Mouse (Mus musculus) testis, postnatal 10 days (tissue): ENCODE data around the gene Cabs1.

Experiments
- DNase-seq: peaks from one replicate; pipeline ENCODE4 v3.0.0; 2021; ENCODE audit warnings: low spot score

Gene Cabs1

GRCm38 (mm10) chr5:87979139-87979538 lies at the start of gene Cabs1:
Cabs1 (plus strand) TSS chr5:87979439.
- no peak for DNase-seq

- DNase-seq, result no peak
Measured at GRCm38 (mm10) chr5:87931603-87932002, 47.6 kb upstream of the Cabs1 start.

DNA sequence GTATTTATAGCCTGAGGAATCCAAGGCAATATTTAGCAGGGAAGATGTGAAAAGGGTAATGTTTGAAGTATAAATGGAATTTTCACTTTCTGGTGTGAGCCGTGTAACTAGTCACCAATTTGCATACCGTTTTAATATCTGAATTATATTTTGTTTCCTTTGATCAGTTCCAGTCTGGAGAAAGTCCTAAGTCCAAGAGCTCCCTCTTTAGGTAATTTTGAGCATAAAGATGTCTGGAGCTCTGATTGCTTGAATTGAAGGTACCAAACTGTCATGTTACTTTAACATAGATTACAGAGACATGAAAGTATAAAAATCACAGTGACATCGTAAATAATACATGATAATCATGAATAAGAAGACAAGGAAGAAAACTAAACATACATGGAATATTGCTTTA lies 38.5 kb upstream of the Cabs1 start:
- no peak for DNase-seq

DNA sequence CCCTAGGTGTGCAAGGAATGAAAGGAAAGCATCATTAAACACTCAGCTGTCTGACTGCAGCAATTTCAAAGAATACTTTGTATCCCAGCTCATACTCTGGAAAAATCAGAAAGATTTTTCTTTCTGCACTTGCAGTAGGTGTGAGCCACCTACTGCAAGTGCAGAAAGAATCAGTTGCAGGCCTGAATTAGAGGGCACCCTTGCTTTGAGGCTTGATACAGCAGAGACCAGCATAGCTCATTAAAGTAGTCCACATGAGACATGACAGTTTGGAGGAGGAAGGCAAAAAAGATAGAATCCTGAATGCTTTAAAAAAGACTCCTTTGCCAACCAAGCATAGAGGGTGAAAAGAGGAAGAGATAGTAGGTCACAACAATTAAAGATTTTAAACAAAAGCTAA lies 36.7 kb upstream of the Cabs1 start:
- DNase-seq, result no peak

DNA sequence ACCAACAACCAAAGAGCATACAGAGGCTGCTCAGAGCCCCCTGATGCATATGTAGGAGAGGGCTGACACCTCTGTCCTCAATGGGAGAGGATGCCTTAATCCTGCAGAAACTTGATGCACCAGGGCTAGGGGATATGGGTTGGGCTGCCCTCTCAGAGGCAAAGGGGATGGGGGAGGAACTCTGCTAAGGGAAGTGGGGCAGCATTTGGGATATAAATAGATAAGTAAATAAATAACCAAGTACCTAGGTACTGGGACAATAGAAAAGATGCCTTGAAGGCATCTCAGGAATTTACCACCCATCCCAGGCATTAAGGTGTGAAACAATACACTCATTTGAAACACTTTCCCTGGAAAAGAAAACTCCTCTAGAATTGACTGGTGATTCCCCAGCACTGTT lies 27.4 kb upstream of the Cabs1 start:
- DNase-seq, result no peak

GRCm38 (mm10) chr5:87969201-87969600 lies 10.0 kb upstream of the Cabs1 start, which contains the start of the genes 2310003L06Rik and Gm28434:
2310003L06Rik (plus strand) TSS chr5:87969459.
Gm28434 (plus strand) TSS chr5:87969517.
- DNase-seq, result no peak

- no peak for DNase-seq
Measured at GRCm38 (mm10) chr5:87982468-87983214, 3.4 kb downstream of the Cabs1 start.

GRCm38 (mm10) chr5:88002249-88002648 lies 23.0 kb downstream of the Cabs1 start, which contains the start of gene Smr3a:
Smr3a (plus strand) TSS chr5:88002549.
- no peak for DNase-seq

- no peak for DNase-seq
Measured at GRCm38 (mm10) chr5:88005241-88005640, 26.0 kb downstream of the Cabs1 start.
